Mouse (Mus musculus) urinary bladder, postnatal 10 days (tissue): ENCODE data around the gene Uqcr11.
A peak's percentile ranks its signal among the peaks of the same experiment; 100 is the strongest.

ENCODE experiments used
- DNase-seq: peaks from one replicate; pipeline ENCODE4 v3.0.0; 2022; ENCODE audit warnings: low spot score

Gene Uqcr11

GRCm38 (mm10) chr10:80376160-80376559 lies 30.5 kb downstream of the Uqcr11 start:
- peak; percentile 85 for DNase-seq

- DNase-seq, result no peak
These were observed 32.6 kb downstream of the Uqcr11 start for GRCm38 (mm10) chr10:80374063-80374462.

DNA sequence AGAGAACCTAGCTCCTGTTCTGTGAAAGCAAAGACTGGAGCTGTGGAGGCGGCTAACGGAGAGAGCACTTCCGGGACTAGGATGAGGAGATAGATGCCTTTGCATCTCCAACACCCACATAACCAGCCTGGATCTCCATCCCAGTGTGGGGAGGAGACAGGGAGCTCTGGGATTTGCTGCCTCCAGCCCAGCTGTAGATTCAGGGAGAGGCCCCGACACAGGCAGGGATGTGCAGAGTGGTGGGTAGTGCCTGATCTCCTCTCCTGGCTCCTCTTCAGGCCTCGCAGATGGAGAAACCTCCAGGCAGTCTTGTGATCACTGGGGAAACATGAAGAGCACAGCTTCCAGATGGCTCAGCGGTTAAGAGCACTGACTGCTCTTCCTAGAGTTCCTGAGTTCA lies 33.9 kb downstream of the Uqcr11 start:
- no peak for DNase-seq

DNA sequence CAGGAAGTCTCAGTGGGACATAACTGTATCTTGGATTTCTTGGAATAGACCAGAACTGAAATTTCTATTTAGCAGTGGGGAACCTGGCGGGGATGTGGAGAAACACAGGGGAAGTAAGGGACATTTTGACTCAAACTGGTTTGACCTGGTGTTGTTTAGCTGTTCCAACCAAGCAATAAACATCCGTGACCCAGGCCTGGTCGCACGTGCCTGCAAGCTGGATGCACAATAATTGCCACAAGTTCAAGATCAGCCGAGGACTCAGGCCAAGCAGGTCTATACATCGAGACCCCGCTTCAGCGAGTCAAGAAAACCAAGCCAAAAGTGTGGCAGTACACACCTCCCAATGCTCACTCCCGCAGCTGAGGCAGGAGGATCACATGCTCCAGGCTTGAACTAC lies 34.6 kb downstream of the Uqcr11 start:
- no peak for DNase-seq

GRCm38 (mm10) chr10:80371411-80371966 lies 35.1 kb downstream of the Uqcr11 start:
- no peak for DNase-seq

DNA sequence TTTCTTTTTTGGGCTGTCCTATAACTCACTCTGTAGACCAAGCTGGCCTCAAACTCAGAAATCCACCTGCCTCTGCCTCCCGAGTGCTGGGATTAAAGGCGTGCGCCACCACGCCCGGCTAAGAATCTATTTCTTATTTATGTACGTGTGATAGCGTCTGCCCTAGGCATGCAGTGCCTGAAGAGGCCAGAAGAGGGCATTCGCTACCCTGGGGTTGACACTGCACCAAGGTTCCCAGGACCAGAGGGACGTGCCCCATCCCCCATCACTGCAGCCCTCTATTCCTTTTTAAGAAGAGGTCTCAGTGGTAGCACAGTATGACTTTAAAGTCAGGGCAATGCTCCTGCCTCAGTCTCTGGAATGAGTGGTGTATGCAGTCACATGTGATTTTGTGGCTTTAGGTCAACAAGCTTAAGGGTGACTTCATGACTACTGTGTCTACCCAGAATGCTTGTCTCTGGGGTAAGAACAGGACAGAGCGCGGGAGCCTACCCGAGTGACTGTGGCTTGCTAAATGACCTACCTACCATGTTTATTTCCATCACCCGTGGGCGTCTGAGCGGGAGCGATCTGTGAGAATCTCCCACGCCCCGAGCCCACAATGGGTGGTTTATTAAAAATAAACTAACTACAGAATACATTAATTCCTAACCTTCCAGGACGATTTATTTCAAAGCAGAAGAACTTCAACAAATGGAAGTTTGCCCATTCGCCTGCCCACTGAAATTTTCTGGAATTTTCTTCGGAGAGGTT lies 36.5 kb downstream of the Uqcr11 start:
- DNase-seq, result no peak

DNA sequence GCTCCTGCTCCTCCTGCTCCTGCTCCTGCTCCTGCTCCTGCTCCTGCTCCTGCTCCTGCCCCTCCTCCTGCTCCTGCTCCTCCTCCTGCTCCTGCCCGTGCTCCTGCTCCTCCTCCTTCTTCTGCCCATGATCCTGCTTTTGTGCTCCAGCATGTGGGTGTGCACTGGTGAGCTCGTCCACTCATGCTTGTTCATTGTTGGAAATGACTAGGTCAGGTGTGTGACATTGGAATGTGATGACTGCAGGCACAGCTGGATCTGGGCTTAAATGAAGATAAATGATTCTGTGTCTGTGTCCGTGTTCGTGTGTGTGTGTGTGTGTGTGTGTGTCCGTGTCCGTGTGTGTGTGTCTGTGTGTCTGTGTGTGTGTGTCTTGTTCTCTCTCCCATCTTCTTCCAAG lies 38.2 kb downstream of the Uqcr11 start:
- no peak for DNase-seq

- DNase-seq, result no peak
These were observed 38.7 kb downstream of the Uqcr11 start for GRCm38 (mm10) chr10:80367954-80368353.

DNA sequence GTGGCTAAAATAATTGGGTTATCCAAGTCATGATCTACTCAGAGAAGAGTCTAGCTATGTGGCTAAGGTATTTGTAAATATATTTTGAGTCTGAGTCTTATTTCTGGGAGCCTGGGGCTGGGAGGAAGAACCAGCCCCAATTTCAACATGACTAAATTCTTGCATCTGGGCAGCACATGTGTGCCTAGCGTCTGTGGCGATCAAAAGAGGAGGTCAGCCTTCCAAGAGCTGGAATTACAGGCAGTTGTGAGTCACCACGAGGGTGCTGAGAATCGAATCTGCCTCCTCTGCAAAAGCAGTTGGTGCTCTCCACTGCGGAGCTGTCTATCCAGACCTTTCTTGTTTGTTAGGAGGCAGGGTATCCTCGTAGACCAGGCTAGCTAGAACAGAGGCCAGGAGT lies 40.9 kb downstream of the Uqcr11 start:
- DNase-seq, result no peak

DNA sequence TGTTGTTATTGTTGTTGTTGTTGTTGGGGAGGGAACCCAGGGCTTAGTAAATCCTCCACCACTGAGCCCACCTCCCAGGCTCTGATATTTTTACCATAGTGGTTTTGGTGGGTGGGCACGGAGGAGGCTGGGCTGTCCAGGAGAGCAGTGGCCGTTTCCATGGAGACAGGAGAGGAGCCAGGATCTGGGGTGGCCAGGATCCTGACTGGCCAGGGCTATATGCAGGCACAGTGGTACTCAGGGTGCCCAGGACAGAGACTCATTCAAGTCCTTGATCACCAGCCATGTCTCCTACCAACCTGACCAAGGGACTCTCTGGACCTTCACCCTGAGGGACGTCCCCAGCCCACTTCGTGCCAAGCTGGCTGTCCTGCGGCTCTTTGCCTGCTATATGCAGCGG lies 42.9 kb downstream of the Uqcr11 start:
- DNase-seq, result no peak

GRCm38 (mm10) chr10:80357994-80358639 lies 48.5 kb downstream of the Uqcr11 start:
- DNase-seq, result no peak

GRCm38 (mm10) chr10:80357336-80357735 lies 49.3 kb downstream of the Uqcr11 start:
- no peak for DNase-seq

- DNase-seq, result no peak
These were observed 49.9 kb downstream of the Uqcr11 start for GRCm38 (mm10) chr10:80356737-80357136.

DNA sequence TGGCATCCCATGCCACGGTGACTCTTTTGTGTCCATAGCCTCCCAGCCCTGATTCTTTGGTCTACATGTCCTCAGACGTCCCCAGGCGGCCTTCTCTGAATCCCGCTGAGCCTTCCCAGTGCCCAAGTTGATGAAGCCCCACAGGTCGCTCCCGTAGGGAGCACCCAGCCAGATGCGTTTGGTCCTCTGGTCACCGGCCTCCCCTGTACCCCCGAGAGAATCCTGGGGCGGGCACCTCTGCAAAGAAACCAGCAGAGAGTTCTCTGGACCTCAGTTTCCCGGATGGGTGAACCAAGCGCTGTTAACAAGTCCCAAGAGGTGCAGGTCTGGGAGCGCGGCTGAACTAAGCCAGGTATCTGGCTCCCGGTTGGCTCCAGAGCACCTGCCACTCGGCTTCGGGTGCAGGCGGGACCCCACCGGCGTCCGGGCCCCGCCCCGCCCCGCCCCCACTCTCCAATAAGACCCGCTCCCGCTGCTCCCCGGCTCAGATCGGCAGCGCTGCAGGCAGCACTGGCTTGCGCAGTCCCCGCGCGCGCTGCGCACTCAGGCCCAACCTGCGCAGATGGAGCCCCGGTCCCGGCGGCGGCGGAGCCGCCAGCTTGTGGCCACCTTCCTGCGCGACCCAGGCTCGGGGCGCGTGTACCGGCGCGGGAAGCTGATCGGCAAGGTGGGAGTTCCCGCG lies 50.5 kb downstream of the Uqcr11 start, which contains the start of gene Plk5:
Plk5 (plus strand) TSS at position 459 of the 682 bp plus-strand sequence.
- no peak for DNase-seq

DNA sequence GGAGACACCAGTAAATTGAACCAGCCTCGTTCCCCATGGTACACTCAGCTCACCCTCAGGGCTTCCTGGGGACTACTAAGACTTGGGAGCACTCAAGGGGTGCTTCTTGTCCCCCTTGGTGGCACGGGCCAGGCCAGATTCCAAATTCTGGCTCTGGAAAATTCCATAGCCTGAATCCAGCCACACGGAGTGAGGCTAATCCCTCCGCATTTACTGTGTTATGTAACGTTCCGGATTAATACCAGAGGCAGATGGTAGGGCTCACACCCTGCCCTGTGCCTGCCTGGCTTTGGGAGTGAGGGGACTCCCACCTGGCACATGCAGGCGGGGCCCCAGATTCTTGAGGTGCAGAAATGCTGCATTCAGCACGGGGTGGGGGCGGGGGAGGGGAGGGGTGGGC lies 51.2 kb downstream of the Uqcr11 start:
- no peak for DNase-seq
